Mouse (Mus musculus) left cerebral cortex, postnatal 14 days (tissue): ENCODE measurements around the gene Rspry1. TPM values are rescaled to one million over a fixed set of nuclear protein-coding genes. Genes with fewer than 3 reads are reported as not detected.

Experiments
- DNase-seq, 2 experiments: peaks; one replicate each; pipeline ENCODE4 v3.0.0; 2021 to 2022; ENCODE audit warnings: low spot score in 2 of 2, mixed read lengths in 1 of 2
- intact Hi-C: fragments of 180-260 bp; cut with DNase I; formaldehyde crosslinking; loops from one replicate; pipeline ENCODE4 v1.15.1; 2025
- total RNA-seq, 2 experiments: library from RNA; stranded (reverse); gene quantifications; 2 replicates each; pipeline ENCODE4 v1.2.3; 2021

The Rspry1 gene
- total RNA-seq, 2 experiments from 2014 or later = 30.3 to 30.9 TPM

DNA sequence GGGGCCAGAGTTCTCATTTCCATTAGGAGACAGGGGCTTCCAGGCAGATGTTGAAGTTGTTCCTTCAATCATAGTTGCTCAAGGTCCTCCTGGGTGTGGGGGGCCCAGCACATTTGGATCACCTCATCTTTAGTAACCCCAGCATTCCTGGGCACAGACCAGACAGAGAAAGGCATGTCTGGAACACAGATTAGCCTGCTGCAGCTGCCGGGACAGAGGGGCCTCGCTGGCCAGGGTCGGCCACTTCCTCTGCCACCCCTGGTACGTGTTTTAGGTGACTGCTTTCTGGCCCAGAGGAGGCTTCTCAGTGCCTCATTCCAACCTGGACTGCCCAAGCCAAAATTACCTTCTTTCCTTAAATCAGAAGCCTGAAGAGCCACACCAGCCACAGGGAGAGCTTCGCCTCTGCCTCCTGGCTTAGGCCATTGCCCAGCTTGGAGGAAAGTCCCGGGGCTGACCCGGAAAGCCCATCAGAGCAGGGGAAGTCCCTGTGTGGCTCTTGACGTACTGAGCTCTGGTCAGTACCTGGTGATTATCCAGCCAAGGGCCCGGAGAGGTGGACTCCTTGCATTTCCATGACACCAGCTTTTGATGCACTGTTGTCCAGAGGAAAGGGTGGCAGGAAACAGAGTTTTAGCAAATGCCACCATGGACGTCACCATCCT lies 104.0 kb downstream of the Rspry1 start:
- intact Hi-C loops = loop anchor here (2.0 to 10.0 kb wide), 3 partner anchors 67 to 371 kb away; partner anchors contain the start of gene Cx3cl1

DNA sequence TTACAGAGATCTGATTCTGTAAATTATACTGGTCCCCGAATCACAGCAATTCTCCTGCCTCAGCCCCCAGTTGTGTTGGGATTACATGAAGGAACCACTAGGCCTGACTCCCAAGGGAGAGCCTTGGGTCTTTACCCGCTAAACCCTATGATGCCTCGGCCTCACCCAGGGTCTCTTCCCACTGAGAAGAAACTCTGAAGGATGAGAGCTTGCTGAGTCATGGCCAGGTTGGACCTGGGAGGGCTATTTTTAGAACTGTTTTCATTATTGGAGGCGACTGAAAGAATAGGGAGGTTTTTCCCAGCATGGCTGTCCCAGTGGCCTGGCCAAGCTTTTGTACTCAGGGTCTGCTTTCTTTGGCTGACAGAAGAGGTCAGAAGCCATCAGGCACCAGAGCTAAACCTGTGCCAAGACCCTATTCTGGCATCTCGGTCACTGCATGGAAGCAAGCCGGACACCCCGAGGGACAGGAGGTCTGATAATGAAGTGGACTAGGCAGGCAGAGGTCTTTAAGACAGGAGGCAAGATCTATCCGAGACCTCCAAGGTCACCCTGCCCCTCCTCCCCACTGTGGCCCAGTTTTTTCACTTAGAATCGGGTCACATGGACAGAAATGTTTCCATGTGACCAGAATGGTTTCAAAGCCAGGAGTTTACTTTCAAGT lies 105.1 kb downstream of the Rspry1 start:
- intact Hi-C loops = loop anchor here (10.0 kb wide), 2 partner anchors 198 to 372 kb away; no protein-coding TSS in a partner anchor

More for the DNA sequence above, 104.0 kb downstream of the Rspry1 start:
- no peak for DNase-seq

More for the DNA sequence above, 105.1 kb downstream of the Rspry1 start:
- no peak for DNase-seq

Other genes with a start within 250 kb of the Rspry1 start
- gene Herpud1, start 215.5 kb upstream of the Rspry1 start, total RNA-seq = 10 to 100 TPM; 48.8 to 60.8 TPM
- under 1 TPM; 0.24 to 0.30 TPM for gene Nlrc5, start 167.6 kb upstream of the Rspry1 start, total RNA-seq
- 10 to 100 TPM; 23.3 to 27.0 TPM for gene Cpne2, start 68.9 kb upstream of the Rspry1 start, total RNA-seq
- gene Fam192a, start 60 bp downstream of the Rspry1 start, total RNA-seq = 10 to 100 TPM; 33.9 to 38.6 TPM
- gene Arl2bp, start 64.7 kb downstream of the Rspry1 start, total RNA-seq = 100 to 1,000 TPM; 155 to 165 TPM
- 10 to 100 TPM; 32.1 to 44.9 TPM for gene Pllp, start 94.3 kb downstream of the Rspry1 start, total RNA-seq
- gene Ccl22, start 143.7 kb downstream of the Rspry1 start, total RNA-seq = not detected
- 100 to 1,000 TPM; 664 to 689 TPM for gene Cx3cl1, start 170.1 kb downstream of the Rspry1 start, total RNA-seq
- 10 to 100 TPM; 17.7 to 18.3 TPM for gene Ccl17, start 208.5 kb downstream of the Rspry1 start, total RNA-seq
- 10 to 100 TPM; 77.1 to 81.3 TPM for gene Coq9, start 236.4 kb downstream of the Rspry1 start, total RNA-seq
- gene Ciapin1, start 236.4 kb downstream of the Rspry1 start, total RNA-seq = 10 to 100 TPM; 73.9 to 76.7 TPM